Mouse (Mus musculus) heart, embryonic 13.5 days (tissue): ENCODE data around the gene Cyp2j12. TPM values are rescaled to one million over a fixed set of nuclear protein-coding genes. Genes with fewer than 3 reads are reported as not detected.
"Not testable (repeated sequence)": the region's sequence is repeated elsewhere in the genome, so short reads cannot be mapped to it uniquely, and the experiment has no call there.

Source experiments
- ATAC-seq: fragments of 200-750 bp; cut with Nextera tagmentation; 2 replicates; pipeline ENCODE4 v1.8.0; 2017; ENCODE audit warnings: moderate TSS enrichment; ENCODE audit not compliant: insufficient number of reproducible peaks, low FRiP score, low TSS enrichment; ENCODE audit errors: extremely low read depth
- H3K27ac ChIP-seq: fragments of 300-500 bp; sonication (generic); replicated peaks from 2 replicates; pipeline ENCODE4 v1.5.1; 2015; ENCODE audit warnings: moderate library complexity, mild to moderate bottlenecking, inconsistent platforms
- H3K27me3 ChIP-seq: fragments of 300-500 bp; sonication (generic); replicated peaks from 2 replicates; pipeline ENCODE4 v1.6.1; 2015; ENCODE audit warnings: mild to moderate bottlenecking, inconsistent platforms
- H3K36me3 ChIP-seq: fragments of 300-500 bp; sonication (generic); 2 replicates; pipeline ENCODE4 v1.6.1; 2015; ENCODE audit warnings: mild to moderate bottlenecking, inconsistent platforms
- H3K4me1 ChIP-seq: fragments of 300-500 bp; sonication (generic); 2 replicates; pipeline ENCODE4 v1.6.1; 2015; ENCODE audit warnings: inconsistent platforms
- H3K4me2 ChIP-seq: fragments of 300-500 bp; sonication (generic); 2 replicates; pipeline ENCODE4 v1.6.1; 2015; ENCODE audit warnings: inconsistent platforms, mild to moderate bottlenecking, moderate library complexity
- H3K4me3 ChIP-seq: fragments of 300-500 bp; sonication (generic); 2 replicates; pipeline ENCODE4 v1.5.1; 2015; ENCODE audit warnings: moderate library complexity, mild to moderate bottlenecking, inconsistent platforms
- H3K9ac ChIP-seq: fragments of 300-500 bp; sonication (generic); 2 replicates; pipeline ENCODE4 v1.6.1; 2015; ENCODE audit warnings: inconsistent platforms, mild to moderate bottlenecking, moderate library complexity
- H3K9me3 ChIP-seq: fragments of 300-500 bp; sonication (generic); 2 replicates; pipeline ENCODE4 v1.6.1; 2016; ENCODE audit warnings: inconsistent platforms
- WGBS: fragments of 180-500 bp; shearing (Covaris S2); methylation state at CpG from one replicate; pipeline ENCODE4 v1.1.7; 2015; ENCODE audit warnings: mixed read lengths; 5-methylcytosine and 5-hydroxymethylcytosine counted together
- polyA plus RNA-seq: library from polyadenylated mRNA; unstranded; fragments of >200 nt; fragmentation: Nextera tagmentation; extraction: Ambion mirVana; gene quantifications from 2 replicates; pipeline ENCODE4 v1.2.1, GENCODE M21; 2015

Gene Cyp2j12
- not detected in 2 replicates for polyA plus RNA-seq

- H3K9me3 ChIP-seq, result no peaks in the 10 kb centered on the region
- ATAC-seq, result no peak
- H3K9ac ChIP-seq, result no peak within 1 kb of the TSS
- H3K27ac ChIP-seq, result no peak within 1 kb of the TSS
- H3K27me3 ChIP-seq, result no peaks in the 10 kb centered on the region
- H3K4me1 ChIP-seq, result no peaks in the 10 kb centered on the region
- no peaks in the 10 kb centered on the region for H3K36me3 ChIP-seq
- WGBS, result 57% methylated on average over 7 of the region's 7 CpGs
- no peak within 1 kb of the TSS for H3K4me3 ChIP-seq
- H3K4me2 ChIP-seq, result no peak within 1 kb of the TSS
Observed at GRCm38 (mm10) chr4:96140732-96141467, at the start of gene Cyp2j12. Gene Cyp2j12, minus strand, starts transcription at chr4:96141152.

DNA sequence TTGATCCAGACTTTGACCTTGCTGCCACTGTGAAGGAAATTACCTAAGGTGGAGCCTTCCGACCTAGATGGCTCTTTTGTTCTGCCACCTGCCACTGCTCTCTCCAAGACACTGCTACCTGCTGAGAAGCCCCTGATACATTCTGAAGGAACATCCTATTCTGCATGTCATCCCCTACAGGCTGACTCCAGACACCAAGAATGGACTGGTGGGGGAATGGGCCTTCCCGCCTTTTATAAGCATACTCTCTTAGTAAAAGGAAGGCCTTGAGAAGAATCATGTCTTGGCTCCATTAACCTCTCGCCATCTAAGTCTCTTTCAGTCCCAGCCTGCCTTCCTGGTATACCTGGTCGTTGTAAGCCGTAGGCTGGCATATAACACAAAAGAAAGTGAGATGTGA is 48.4 kb upstream of the Cyp2j12 start:
- 83% methylated on average over 5 of the region's 5 CpGs for WGBS
- not testable (repeated sequence) for H3K4me3 ChIP-seq, ATAC-seq, H3K27me3 ChIP-seq, H3K27ac ChIP-seq, H3K36me3 ChIP-seq, H3K4me2 ChIP-seq, H3K9ac ChIP-seq, H3K9me3 ChIP-seq, H3K4me1 ChIP-seq

- not testable (repeated sequence) for H3K4me1 ChIP-seq, ATAC-seq, H3K27ac ChIP-seq, H3K9me3 ChIP-seq, H3K4me2 ChIP-seq, H3K4me3 ChIP-seq, H3K9ac ChIP-seq, H3K27me3 ChIP-seq, H3K36me3 ChIP-seq
- 76% methylated on average over 2 of the region's 2 CpGs for WGBS
Observed at GRCm38 (mm10) chr4:96188671-96189070, 47.7 kb upstream of the Cyp2j12 start.

DNA sequence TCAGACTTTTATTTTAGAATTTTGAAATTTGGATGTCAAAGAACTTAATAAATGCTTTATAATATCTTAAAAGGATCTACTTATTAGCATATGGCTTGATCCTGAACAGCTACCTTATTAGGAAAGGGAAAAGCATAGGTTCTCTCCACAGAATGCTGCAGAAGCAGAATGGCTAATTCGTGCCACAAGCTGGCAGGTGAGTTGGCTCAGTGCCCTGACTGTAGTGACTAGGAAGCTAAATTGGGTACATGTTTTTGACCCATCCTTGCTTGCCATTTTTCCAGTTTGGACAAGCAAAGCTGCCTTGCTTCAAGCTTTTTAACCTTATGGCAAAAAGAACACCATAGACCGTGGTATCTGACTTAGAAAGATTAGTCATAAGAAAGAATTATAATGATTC is 47.2 kb upstream of the Cyp2j12 start:
- not testable (repeated sequence) for H3K4me2 ChIP-seq, ATAC-seq, H3K27me3 ChIP-seq, H3K9ac ChIP-seq, H3K4me3 ChIP-seq, H3K36me3 ChIP-seq, H3K9me3 ChIP-seq, H3K4me1 ChIP-seq, H3K27ac ChIP-seq
- 79% methylated on average over 2 of the region's 2 CpGs for WGBS

- not testable (repeated sequence) for H3K27me3 ChIP-seq, H3K4me2 ChIP-seq, H3K4me3 ChIP-seq, ATAC-seq, H3K4me1 ChIP-seq, H3K9me3 ChIP-seq, H3K27ac ChIP-seq, H3K9ac ChIP-seq, H3K36me3 ChIP-seq
- WGBS, result 63% methylated on average over 2 of the region's 2 CpGs
Observed at GRCm38 (mm10) chr4:96184716-96185115, 43.8 kb upstream of the Cyp2j12 start.

DNA sequence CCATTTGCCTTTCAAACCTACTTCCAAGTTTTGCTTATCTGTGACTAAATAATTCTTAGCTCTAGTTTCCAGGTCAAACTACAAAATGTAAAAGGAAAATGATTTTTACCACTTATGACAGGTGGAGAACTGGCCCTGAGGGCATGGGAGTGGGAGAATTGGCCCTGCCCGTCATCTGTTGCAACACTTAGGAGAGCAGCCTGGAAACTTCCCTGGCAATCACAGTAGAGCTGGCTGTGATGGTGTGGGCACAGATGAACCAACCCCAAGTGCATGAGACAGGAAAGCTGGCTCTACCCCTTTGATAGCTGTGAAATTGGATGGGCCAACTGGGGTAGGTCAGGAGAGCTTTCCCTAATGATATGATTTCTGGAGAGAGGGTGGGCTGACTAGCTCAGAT is 21.9 kb upstream of the Cyp2j12 start:
- Histone ChIP-seq H3K4me1 (no peaks in the 10 kb centered on the region), H3K27me3 (no peaks in the 10 kb centered on the region), H3K36me3 (no peaks in the 10 kb centered on the region), H3K9ac (no peak overlapping the region), H3K4me3 (no peak overlapping the region), H3K27ac (no peak overlapping the region), H3K4me2 (no peak overlapping the region), H3K9me3 (no peaks in the 10 kb centered on the region)
- 67% methylated on average over 1 of the region's 1 CpGs for WGBS
- ATAC-seq, result no peak

DNA sequence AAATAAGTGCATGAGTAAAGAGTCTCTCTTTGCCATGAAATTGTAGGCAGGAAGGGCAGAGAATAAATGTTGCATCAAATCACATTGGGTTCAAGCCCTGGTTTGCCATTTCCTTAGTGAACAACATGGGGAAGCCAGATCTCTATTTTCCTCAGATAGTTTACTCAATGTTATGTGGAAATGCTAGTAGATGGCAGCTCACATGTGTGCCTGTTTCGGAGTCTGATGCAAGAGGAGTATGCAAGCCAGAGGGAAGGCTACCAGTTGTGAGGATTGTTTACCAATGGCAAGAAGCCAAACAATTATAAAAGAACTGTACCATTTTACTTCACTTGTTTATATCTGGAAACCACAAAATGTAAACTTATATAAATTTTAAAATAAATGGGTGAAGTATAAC is 20.6 kb upstream of the Cyp2j12 start:
- Histone ChIP-seq H3K9ac (no peak overlapping the region), H3K9me3 (no peaks in the 10 kb centered on the region), H3K4me3 (no peak overlapping the region), H3K36me3 (no peaks in the 10 kb centered on the region), H3K4me1 (no peaks in the 10 kb centered on the region), H3K4me2 (no peak overlapping the region), H3K27me3 (no peaks in the 10 kb centered on the region), H3K27ac (no peak overlapping the region)
- ATAC-seq, result no peak
- 66% methylated on average over 1 of the region's 1 CpGs for WGBS

DNA sequence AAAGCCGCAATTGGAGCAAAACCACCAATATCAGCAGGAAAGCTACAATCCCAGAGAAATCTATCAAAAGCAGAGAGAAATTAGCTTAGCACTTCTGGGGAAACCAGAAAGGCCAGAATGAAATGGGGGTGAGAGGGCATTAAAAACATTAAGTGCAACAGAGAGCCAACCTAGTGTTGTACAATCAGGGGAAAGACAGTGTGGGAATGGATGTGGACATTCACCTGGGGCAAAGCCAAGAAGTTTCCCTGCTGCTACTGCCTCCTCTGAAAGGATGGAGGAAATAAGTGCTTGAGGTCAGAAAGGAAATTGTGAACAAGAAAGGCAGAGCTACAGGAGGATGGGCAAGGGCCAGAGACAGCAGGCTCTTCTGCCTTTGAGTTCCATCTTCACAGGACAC is 1.7 kb downstream of the Cyp2j12 start:
- Histone ChIP-seq H3K4me3 (no peak overlapping the region), H3K9ac (no peak overlapping the region), H3K27me3 (no peaks in the 10 kb centered on the region), H3K4me2 (no peak overlapping the region), H3K27ac (no peak overlapping the region), H3K4me1 (no peaks in the 10 kb centered on the region), H3K9me3 (no peaks in the 10 kb centered on the region), H3K36me3 (no peaks in the 10 kb centered on the region)
- no peak for ATAC-seq
- 78% methylated on average over 1 of the region's 1 CpGs for WGBS

DNA sequence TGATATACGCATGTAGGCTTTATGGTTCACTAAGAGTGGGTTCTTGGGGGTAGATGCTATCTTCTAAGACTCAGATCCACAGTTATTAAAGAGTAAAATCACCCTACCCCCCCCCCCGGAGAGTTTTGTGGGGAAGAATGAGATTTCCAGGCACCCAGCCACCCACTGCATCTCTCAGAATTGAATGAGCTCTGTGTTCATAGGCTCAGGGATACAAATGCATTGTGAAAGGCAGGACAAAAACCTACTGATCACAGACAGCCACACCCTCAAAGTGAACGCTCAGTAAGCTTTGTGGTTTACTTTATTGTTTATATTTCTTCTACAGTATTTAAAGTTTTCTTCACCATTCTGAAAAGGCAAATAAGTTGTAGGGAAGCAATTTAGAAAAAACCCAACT is 6.7 kb downstream of the Cyp2j12 start:
- no peaks in the 10 kb centered on the region for H3K9me3 ChIP-seq
- no peaks in the 10 kb centered on the region for H3K27me3 ChIP-seq
- H3K27ac ChIP-seq, result no peak overlapping the region
- H3K4me3 ChIP-seq, result no peak overlapping the region
- no peak overlapping the region for H3K4me2 ChIP-seq
- WGBS, result 66% methylated on average over 3 of the region's 3 CpGs
- H3K36me3 ChIP-seq, result no peaks in the 10 kb centered on the region
- no peak overlapping the region for H3K9ac ChIP-seq
- no peaks in the 10 kb centered on the region for H3K4me1 ChIP-seq
- no peak for ATAC-seq

GRCm38 (mm10) chr4:96096841-96097240 is 44.1 kb downstream of the Cyp2j12 start:
- H3K4me1 ChIP-seq, result no peaks in the 10 kb centered on the region
- no peaks in the 10 kb centered on the region for H3K36me3 ChIP-seq
- H3K4me2 ChIP-seq, result no peak overlapping the region
- no peak overlapping the region for H3K27ac ChIP-seq
- no peak overlapping the region for H3K4me3 ChIP-seq
- no peak overlapping the region for H3K9ac ChIP-seq
- no peaks in the 10 kb centered on the region for H3K27me3 ChIP-seq
- no peak for ATAC-seq
- H3K9me3 ChIP-seq, result no peaks in the 10 kb centered on the region
- 55% methylated on average over 2 of the region's 2 CpGs for WGBS

DNA sequence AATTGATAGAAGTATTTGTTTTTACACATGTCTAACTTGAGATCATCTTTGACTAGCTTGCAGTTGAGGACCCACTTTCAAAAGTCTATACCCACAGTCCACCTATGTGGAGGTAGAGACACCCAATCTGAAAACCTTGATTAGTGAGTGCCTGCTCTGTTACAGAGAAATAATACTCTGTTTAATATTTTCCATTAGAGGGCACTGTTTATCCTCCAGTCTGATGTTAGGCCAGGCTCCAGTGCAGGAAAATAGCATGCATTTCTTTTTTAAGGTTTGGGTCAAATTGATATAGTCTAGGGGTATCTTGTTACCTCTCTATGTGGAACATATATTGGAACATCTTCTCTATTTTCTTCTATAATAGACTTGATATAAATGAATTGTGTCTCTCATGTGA is 49.1 kb downstream of the Cyp2j12 start:
- ATAC-seq, result no peak
- no peaks in the 10 kb centered on the region for H3K4me1 ChIP-seq
- H3K4me3 ChIP-seq, result no peak overlapping the region
- H3K27ac ChIP-seq, result no peak overlapping the region
- no peak overlapping the region for H3K4me2 ChIP-seq
- H3K9me3 ChIP-seq, result no peaks in the 10 kb centered on the region
- H3K36me3 ChIP-seq, result no peaks in the 10 kb centered on the region
- H3K9ac ChIP-seq, result no peak overlapping the region
- H3K27me3 ChIP-seq, result no peaks in the 10 kb centered on the region

- H3K27ac ChIP-seq, H3K36me3 ChIP-seq, H3K4me1 ChIP-seq, H3K4me3 ChIP-seq, H3K9me3 ChIP-seq, H3K27me3 ChIP-seq, H3K4me2 ChIP-seq, H3K9ac ChIP-seq, ATAC-seq: not testable (repeated sequence)
- 61% methylated on average over 6 of the region's 6 CpGs for WGBS
Observed at GRCm38 (mm10) chr4:96089356-96090048, 51.5 kb downstream of the Cyp2j12 start.
